Mouse (Mus musculus) heart, embryonic 11.5 days (tissue): ENCODE measurements around the gene St5. TPM values are rescaled to one million over a fixed set of nuclear protein-coding genes. Genes with fewer than 3 reads are reported as not detected.

ENCODE experiments used
- ATAC-seq: fragments of 200-750 bp; cut with Nextera tagmentation; replicated peaks from 2 replicates; pipeline ENCODE4 v1.8.0; 2017; ENCODE audit warnings: moderate library complexity; ENCODE audit not compliant: insufficient number of reproducible peaks, low FRiP score, low TSS enrichment
- H3K27ac ChIP-seq: fragments of 300-500 bp; sonication (generic); 2 replicates; pipeline ENCODE4 v1.5.1; 2014; ENCODE audit warnings: mild to moderate bottlenecking, low read depth, low read length
- H3K27me3 ChIP-seq: fragments of 300-500 bp; sonication (generic); 2 replicates; pipeline ENCODE4 v1.6.1; 2014; ENCODE audit warnings: mild to moderate bottlenecking, low read length, mixed read lengths; ENCODE audit not compliant: control insufficient read depth, insufficient read depth
- H3K36me3 ChIP-seq: fragments of 300-500 bp; sonication (generic); 2 replicates; pipeline ENCODE4 v1.6.1; 2014; ENCODE audit warnings: mild to moderate bottlenecking, low read length, moderate library complexity, mixed read lengths; ENCODE audit not compliant: control insufficient read depth, insufficient read depth
- H3K4me1 ChIP-seq: fragments of 300-500 bp; sonication (generic); 2 replicates; pipeline ENCODE4 v1.6.1; 2014; ENCODE audit warnings: low read length; ENCODE audit not compliant: control insufficient read depth, insufficient read depth
- H3K4me2 ChIP-seq: fragments of 300-500 bp; sonication (generic); 2 replicates; pipeline ENCODE4 v1.6.1; 2014; ENCODE audit warnings: mild to moderate bottlenecking, moderate library complexity
- H3K4me3 ChIP-seq: fragments of 300-500 bp; sonication (generic); 2 replicates; pipeline ENCODE4 v1.5.1; 2014; ENCODE audit warnings: low read depth, low read length
- H3K9ac ChIP-seq: fragments of 300-500 bp; sonication (generic); 2 replicates; pipeline ENCODE4 v1.6.1; 2014; ENCODE audit warnings: mild to moderate bottlenecking, low read depth, low read length, moderate library complexity
- H3K9me3 ChIP-seq: fragments of 300-500 bp; sonication (generic); replicated peaks from 2 replicates; pipeline ENCODE4 v1.6.1; 2016; ENCODE audit warnings: low read length; ENCODE audit not compliant: control insufficient read depth
- WGBS: fragments of 180-500 bp; shearing (Covaris S2); extraction: QIAGEN DNeasy Blood & Tissue Kit; methylation state at CpG from one replicate; pipeline ENCODE4 v1.1.7; 2014; ENCODE audit not compliant: insufficient replicate concordance; 5-methylcytosine and 5-hydroxymethylcytosine counted together
- polyA plus RNA-seq: library from polyadenylated mRNA; unstranded; fragments of >200 nt; fragmentation: Nextera tagmentation; extraction: Ambion mirVana; gene quantifications from 2 replicates; pipeline ENCODE4 v1.2.1, GENCODE M21; 2014

Gene St5
- polyA plus RNA-seq, 1 experiment from 2014 or later: 31.0 TPM

DNA sequence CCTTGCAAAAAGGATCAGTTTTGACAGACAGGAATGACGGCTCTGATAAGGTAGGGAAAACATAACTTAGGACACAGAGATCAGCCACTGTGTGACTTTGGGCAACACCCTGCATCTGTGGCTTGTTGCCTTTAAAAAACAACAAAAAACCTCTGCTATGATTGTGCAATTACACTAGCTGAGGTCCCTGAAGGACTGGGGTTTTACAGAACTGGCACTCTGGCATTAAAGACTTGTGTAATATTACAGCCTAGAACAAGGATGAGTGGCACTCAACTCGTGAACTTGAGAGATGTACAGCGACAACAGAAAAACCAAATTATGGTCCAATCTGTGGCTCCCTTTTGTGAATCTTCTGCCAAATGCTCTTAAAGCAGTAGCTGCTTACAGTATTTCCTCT lies 178.6 kb downstream of the St5 start:
- 81% methylated on average over 3 of the region's 3 CpGs for WGBS
- no peaks in the 10 kb centered on the region for H3K9me3 ChIP-seq
- ATAC-seq: no peak
- H3K4me1 ChIP-seq: peaks cover 18% of the 10 kb centered on the region; the same call in 1 of the 2 replicates
- no peaks in the 10 kb centered on the region for H3K27me3 ChIP-seq
- H3K4me3 ChIP-seq: no peak overlapping the region
- no peak overlapping the region for H3K9ac ChIP-seq
- peaks cover 33% of the 10 kb centered on the region for H3K36me3 ChIP-seq
- no peak overlapping the region for H3K27ac ChIP-seq
- H3K4me2 ChIP-seq: no peak overlapping the region

DNA sequence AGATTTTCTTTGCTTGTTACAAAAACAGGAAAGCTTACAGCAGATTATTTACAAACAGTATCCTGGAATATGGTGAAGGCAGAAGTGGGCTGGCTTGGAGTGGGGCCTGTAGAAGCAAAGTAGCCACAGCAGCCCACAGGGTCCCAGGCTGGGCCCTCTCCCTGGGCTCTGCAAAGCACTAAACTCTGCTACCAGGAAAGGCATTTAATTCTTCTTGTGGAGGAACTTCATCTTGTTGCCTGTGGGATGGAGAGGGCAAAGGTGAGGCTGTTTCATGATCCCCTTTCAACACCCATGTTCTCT lies 179.0 kb downstream of the St5 start:
- Histone ChIP-seq H3K4me2 (no peak overlapping the region), H3K27me3 (no peaks in the 10 kb centered on the region), H3K27ac (no peak overlapping the region), H3K9ac (no peak overlapping the region), H3K9me3 (no peaks in the 10 kb centered on the region), H3K36me3 (peaks cover 31% of the 10 kb centered on the region), H3K4me1 (peaks cover 19% of the 10 kb centered on the region; the same call in 1 of the 2 replicates), H3K4me3 (no peak overlapping the region)
- no peak for ATAC-seq

DNA sequence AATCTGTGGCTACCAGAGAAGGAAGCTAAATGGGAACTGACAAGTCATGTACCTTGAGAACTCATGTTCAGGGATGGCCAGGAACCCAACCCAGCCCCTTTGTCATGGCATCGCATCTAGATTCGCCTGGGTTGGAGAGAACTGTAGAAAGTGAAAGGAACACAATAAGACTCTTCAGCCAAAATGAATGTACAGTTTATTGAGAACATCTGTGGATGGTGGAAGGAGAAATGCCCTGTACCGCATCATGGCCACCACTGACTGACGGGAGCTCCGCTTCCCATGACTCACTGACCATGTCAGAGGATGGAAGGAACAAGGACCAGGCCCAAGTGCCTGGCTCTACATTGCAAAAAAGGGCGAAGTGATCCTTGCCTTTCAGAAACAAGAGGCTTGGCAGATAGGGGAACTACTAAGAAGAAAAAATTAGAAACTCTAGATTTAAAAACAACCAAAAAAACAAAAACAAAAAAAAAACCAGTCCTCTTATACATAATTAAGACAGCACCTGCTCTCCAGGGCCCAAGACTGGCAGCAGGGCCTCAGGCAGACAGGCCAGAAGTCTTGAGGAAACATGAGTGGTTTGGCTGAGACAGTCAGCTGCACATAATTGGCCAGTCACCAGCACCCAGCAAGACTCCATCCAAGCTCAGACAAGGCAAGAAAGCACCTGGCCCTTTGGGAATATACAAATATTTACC lies 179.5 kb downstream of the St5 start:
- H3K4me2 ChIP-seq: no peak overlapping the region
- 63% methylated on average over 6 of the region's 6 CpGs for WGBS
- H3K9ac ChIP-seq: no peak overlapping the region; the same call in 1 of the 2 replicates
- no peaks in the 10 kb centered on the region for H3K27me3 ChIP-seq
- no peak overlapping the region for H3K4me3 ChIP-seq
- H3K9me3 ChIP-seq: no peaks in the 10 kb centered on the region
- no peak overlapping the region for H3K27ac ChIP-seq
- H3K36me3 ChIP-seq: peaks cover 31% of the 10 kb centered on the region
- H3K4me1 ChIP-seq: peaks cover 19% of the 10 kb centered on the region; the same call in 1 of the 2 replicates
- no peak for ATAC-seq

DNA sequence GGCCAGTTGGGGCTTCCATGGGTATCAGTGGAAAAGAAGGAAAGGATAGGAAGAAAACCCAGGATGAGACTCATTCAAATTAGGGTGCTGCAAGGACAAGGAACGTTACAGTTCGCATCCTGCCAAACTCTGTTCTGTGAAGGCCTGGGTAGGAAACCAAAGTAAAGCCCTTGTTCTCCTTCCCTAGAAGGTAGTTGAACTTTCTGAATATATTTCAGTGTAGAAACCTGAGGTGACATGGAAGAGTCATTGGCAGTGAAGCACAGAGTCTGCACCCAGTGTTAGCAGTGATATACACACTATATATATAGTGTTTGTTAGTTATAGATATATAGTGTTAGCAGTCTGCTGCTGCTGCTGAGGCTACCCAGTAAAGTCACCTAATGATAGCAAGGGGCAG lies 180.1 kb downstream of the St5 start:
- Histone ChIP-seq H3K4me3 (no peak overlapping the region), H3K27me3 (no peaks in the 10 kb centered on the region), H3K4me1 (peaks cover 19% of the 10 kb centered on the region; the same call in 1 of the 2 replicates), H3K9ac (no peak overlapping the region; the same call in 1 of the 2 replicates), H3K36me3 (peaks cover 31% of the 10 kb centered on the region), H3K9me3 (no peaks in the 10 kb centered on the region), H3K4me2 (no peak overlapping the region), H3K27ac (no peak overlapping the region)
- 71% methylated on average over 2 of the region's 2 CpGs for WGBS
- no peak for ATAC-seq

DNA sequence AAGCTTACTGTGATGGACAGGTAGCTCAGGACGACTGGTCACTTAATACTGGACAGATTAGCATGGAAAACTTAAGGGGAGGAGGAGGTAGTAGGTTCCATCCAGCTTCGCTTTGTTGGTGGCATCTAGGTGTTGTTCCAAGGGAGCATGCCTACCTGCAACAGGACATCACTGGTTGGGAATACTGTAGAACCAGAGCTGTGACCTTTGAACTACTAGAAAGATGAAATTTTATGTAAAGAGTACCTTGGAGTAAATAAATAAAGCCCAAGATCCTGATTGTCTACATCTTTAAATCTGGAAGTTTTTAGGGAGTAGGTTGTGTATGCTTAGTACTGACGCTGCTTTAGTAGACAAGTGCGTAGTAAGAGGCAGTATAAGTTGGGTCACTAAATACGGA lies 181.3 kb downstream of the St5 start:
- H3K36me3 ChIP-seq: peaks cover 31% of the 10 kb centered on the region
- no peak for ATAC-seq
- no peak overlapping the region for H3K4me2 ChIP-seq
- whole genome bisulfite sequencing: 73% methylated on average over 5 of the region's 5 CpGs
- no peak overlapping the region for H3K27ac ChIP-seq
- no peak overlapping the region for H3K9ac ChIP-seq
- H3K27me3 ChIP-seq: no peaks in the 10 kb centered on the region
- H3K4me3 ChIP-seq: no peak overlapping the region
- peaks cover 19% of the 10 kb centered on the region; the same call in 1 of the 2 replicates for H3K4me1 ChIP-seq
- no peaks in the 10 kb centered on the region for H3K9me3 ChIP-seq

DNA sequence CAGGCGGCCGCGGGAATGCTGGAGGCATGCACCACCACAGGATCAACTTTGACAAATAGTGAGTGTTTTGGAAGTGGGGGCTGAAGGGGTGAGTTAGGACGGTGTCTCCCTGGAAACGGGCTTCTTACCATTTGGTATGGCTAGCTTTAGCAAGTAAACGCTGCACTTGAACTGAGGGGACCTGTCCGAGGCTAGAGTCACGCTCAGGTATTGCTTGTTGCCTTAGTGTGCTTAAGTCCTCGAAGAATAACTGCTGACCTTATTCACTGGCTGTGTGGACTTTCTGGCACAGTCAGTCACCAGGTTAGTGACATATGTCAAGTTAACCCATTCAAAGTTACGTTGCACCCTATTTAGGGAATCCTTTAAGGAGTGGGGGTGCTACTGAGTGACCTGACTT lies 183.5 kb downstream of the St5 start:
- H3K4me2 ChIP-seq: peak overlapping the region; percentile 86
- H3K4me3 ChIP-seq: peak overlapping the region; percentile 83
- peaks cover 12% of the 10 kb centered on the region; the same call in 1 of the 2 replicates for H3K4me1 ChIP-seq
- H3K9ac ChIP-seq: peak overlapping the region; percentile 96
- no peak for ATAC-seq
- peaks cover 31% of the 10 kb centered on the region for H3K36me3 ChIP-seq
- H3K27ac ChIP-seq: peak overlapping the region; percentile 97
- no peaks in the 10 kb centered on the region for H3K27me3 ChIP-seq
- 4% methylated on average over 10 of the region's 10 CpGs for WGBS
- H3K9me3 ChIP-seq: no peaks in the 10 kb centered on the region

DNA sequence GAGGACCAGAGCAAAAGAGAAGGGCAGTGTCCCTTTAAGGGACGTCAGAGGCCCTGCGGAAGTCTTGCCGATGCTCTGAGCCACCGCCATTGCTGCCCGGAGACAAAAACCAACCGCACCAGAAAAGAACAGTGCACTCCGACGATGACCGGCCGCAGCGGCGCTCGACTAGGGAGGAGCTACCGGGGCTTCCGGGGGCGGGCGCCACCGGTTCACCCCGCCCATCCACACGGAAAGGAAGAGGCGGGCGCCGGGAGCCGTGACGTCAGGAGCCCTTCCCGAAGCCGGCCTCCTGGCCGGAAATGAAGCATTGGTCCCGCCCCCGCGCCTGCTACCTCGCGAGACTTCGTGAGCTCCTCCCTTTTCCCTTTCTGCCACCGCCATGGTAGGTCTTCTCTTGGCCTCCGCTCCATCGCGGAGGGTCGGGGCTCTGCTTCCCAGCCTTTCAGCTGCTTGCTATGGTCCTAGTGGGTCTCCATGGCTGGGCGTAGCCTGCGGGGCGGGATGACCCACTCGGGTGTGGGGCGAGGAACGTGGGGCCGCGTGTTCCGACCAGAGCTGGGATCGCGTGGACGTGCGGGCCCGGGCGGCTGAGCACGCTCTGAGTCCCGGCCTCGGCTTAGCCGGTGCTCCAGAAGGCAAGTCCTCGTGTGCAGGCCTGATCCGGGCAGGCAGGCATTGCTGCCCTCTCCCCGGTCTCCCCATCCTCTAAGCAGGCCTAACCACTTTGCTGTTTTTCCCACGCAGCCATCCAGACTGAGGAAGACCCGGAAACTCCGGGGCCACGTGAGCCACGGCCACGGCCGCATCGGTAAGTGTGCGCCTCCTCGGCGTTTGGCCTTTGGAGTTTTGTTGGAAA lies 184.3 kb downstream of the St5 start, which contains the start of gene Rpl27a:
Gene Rpl27a, plus strand, starts transcription at position 310 of the 859 bp plus-strand sequence.
- peaks cover 25% of the 10 kb centered on the region for H3K36me3 ChIP-seq
- peak within 1 kb of the TSS; percentile 83 for H3K4me3 ChIP-seq
- H3K27ac ChIP-seq: peak within 1 kb of the TSS; percentile 97
- peak within 1 kb of the TSS; percentile 96 for H3K9ac ChIP-seq
- WGBS: under 1% methylated on average over 71 of the region's 72 CpGs
- ATAC-seq: peak; percentile 91
- H3K4me1 ChIP-seq: peaks cover 9% of the 10 kb centered on the region; the same call in 1 of the 2 replicates
- peak within 1 kb of the TSS; percentile 86 for H3K4me2 ChIP-seq
- no peaks in the 10 kb centered on the region for H3K27me3 ChIP-seq
- no peaks in the 10 kb centered on the region for H3K9me3 ChIP-seq

DNA sequence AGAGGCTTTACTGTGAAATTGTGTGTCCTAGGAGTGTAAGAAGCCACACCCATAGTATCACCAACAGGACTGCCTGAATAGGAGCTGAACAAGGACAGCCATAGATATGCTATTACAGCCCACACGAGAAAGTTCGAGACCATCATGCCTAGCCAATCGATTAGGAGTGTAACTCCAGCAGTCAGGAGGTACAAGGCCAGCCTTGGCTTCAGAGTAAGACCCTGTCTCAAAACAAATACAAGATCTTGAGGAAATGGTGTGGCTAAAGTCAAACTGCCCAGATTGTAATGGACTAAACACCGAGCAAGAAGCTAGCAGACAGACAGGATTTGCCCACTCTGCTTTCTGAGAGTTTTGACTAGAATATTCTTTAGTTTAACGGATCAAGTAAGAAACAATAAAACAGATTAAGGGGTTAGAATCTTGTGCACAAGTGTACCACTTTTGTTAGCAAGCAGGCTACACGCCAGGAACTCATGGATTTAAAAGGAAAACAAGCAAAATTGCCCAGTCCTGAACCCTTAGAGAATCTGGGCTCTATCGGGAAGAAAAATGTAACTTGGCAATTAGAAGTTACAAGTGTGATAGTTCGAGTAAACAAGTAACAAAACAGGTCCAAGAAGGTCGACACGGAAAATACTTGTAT lies 185.2 kb downstream of the St5 start:
- Histone ChIP-seq H3K27me3 (no peaks in the 10 kb centered on the region), H3K9me3 (no peaks in the 10 kb centered on the region), H3K9ac (peak overlapping the region; percentile 77), H3K4me1 (peaks cover 9% of the 10 kb centered on the region; the same call in 1 of the 2 replicates), H3K27ac (peak overlapping the region; percentile 97), H3K36me3 (peaks cover 19% of the 10 kb centered on the region), H3K4me3 (peak overlapping the region; percentile 83), H3K4me2 (peak overlapping the region; percentile 69)
- ATAC-seq: no peak; the same call in 1 of the 2 replicates
- WGBS: 23% methylated on average over 10 of the region's 10 CpGs
